Mouse (Mus musculus) T-helper 17 cell (primary cell): Measurements from ENCODE around the gene Tspan1.

Experiments
- in situ Hi-C, 2 experiments: fragments of 300-600 bp; cut with MboI, MseI; formaldehyde crosslinking; loops; 1 replicate in 1 of 2; 2 replicates in 1 of 2; pipeline ENCODE4 v1.15.1; 2025; ENCODE audit warnings: high pct_unique_total_duplicates in 2 of 2

The Tspan1 gene

DNA sequence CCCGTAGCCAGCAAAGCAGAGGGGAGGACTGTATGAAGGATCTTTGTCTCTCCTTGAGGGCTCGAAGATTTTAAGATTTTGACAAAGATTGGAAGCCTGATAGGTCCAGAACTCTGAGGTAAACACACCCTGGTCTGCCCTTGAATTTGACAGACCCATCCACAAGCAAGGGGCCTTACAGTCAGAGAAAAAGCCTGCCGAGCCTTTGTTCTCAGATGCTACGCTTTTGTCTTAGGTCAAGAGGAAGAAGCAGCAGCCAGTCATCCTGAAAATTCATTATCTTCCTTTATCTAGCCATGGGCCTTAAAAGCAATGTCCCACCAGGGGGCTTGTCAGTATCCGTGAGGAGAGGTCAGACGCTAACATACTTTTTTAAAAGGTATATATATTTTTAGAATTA, 39.4 kb downstream of the Tspan1 start:
- in situ Hi-C loops = no loop called here

DNA sequence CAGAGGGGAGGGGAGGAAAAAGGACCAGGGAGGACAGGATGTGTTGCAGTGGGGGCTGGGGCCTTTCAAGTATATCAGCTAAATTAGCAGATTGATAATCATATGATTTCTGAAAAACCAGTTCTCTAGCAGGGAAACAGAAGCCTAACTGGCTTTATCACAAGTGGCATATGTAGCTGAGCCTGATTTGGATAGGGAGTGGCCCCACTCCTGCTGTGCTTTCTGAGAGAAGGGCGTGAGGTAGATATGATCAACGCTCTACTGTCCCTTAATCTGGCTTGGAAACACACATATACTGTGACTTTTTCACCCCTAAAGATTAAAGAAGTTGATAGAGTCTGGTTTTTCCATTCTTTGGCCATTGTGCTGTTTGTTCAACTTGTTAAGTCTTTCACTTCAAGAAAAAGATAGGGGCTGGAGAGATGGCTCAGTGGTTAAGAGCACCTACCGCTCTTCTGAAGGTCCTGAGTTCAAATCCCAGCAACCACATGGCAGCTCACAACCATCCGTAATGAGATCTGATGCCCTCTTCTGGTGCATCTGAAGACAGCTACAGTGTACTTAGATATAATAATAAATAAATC, 41.5 kb downstream of the Tspan1 start:
- in situ Hi-C loops = no loop called here

DNA sequence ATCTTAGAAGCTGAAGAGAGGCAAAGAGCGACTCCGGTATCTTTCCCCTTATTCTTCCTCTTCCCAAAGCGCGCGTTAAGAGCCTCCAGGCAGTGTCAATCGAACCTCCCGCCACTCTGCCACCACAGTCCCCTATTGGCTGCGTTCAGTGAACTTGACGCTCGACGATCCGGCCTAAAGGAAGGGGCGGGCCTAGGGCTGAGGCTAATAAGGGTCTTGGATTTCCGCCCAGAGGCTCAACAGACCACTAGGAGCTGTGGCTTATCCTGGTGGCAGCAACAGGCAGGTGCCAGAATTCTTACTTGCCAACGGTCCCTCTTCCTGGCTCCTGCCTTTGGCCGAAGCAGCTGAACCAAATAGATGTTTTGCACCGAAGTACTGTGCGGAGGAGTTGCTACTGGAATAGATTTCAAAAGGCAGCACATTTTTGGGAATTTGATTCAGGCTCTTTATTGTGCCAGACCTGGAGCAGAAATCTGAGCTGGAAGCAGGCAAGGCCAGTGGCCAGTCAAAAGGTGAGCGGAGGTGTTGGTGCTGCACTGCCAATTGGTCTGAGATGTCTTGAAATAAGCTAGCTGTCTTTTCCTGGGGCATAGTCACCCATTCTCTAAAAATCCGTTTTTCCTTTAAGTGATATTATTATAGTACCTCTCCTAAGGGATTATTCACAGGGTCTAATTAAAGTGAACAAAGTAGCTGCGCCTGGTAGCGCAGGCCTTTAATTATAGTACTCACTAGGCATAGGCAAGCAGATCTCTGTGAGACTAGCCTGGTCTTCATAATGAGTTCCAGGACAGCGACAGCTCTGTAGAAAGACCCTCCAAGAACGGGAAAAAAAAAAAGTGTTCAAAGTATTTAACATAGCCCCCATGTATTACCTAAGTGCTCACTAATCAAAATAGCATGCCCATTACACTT, 43.5 kb downstream of the Tspan1 start, which contains the start of the genes Rad54l and Pomgnt1:
TSS of gene Rad54l (minus strand) at position 89 of the 918 bp plus-strand sequence.
TSS of gene Pomgnt1 (plus strand) at position 239 of the 918 bp plus-strand sequence.
- in situ Hi-C loops = no loop called here

DNA sequence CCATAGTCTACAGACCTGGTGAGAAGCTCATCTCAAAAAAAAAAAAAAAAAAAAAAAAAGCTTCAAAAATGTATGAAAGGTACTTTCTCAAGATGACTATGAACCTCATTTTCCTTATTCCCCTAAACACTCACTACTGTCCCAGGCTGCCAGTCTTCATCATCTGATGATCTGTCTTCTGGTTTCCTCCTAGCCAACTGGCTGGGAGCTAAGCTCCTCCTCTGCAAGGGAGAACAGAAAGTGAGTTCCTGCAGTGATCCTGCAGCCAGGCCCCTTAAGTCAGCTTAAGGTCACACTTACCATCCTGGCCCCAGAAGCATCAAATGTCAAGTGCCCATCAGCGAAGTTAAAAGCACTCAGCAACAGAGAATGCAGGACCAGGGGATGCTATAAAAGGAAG, 44.6 kb downstream of the Tspan1 start:
- in situ Hi-C loops = no loop called here
